Mouse (Mus musculus) hindbrain, embryonic 10.5 days (tissue): ENCODE measurements around the gene Sorcs2. TPM values are rescaled to one million over a fixed set of nuclear protein-coding genes. Genes with fewer than 3 reads are reported as not detected.

Source experiments
- DNase-seq: peaks from one replicate; pipeline ENCODE4 v3.0.0-alpha.2; 2017; ENCODE audit warnings: low spot score
- H3K27ac ChIP-seq: fragments of 300-500 bp; sonication (generic); 2 replicates; pipeline ENCODE4 v1.5.1; 2016; ENCODE audit warnings: mild to moderate bottlenecking, moderate library complexity
- H3K27me3 ChIP-seq: fragments of 300-500 bp; sonication (generic); 2 replicates; pipeline ENCODE4 v1.6.1; 2016; ENCODE audit warnings: mild to moderate bottlenecking; ENCODE audit not compliant: poor library complexity, insufficient read depth, severe bottlenecking
- H3K36me3 ChIP-seq: fragments of 300-500 bp; sonication (generic); 2 replicates; pipeline ENCODE4 v1.6.1; 2016; ENCODE audit warnings: mild to moderate bottlenecking, moderate library complexity
- H3K4me1 ChIP-seq: fragments of 300-500 bp; sonication (generic); replicated peaks from 2 replicates; pipeline ENCODE4 v1.6.1; 2016; ENCODE audit warnings: mild to moderate bottlenecking
- H3K4me3 ChIP-seq: fragments of 300-500 bp; sonication (generic); 2 replicates; pipeline ENCODE4 v1.5.1; 2016; ENCODE audit warnings: mild to moderate bottlenecking, moderate library complexity
- H3K9me3 ChIP-seq: fragments of 300-500 bp; sonication (generic); 2 replicates; pipeline ENCODE4 v1.6.1; 2016; ENCODE audit warnings: mild to moderate bottlenecking, moderate library complexity
- WGBS: fragments of 180-500 bp; shearing (Covaris S2); methylation state at CpG from one replicate; pipeline ENCODE4 v1.1.7; 2016; 5-methylcytosine and 5-hydroxymethylcytosine counted together
- polyA plus RNA-seq: library from polyadenylated mRNA; unstranded; fragments of >200 nt; fragmentation: Nextera tagmentation; extraction: Ambion mirVana; gene quantifications from 2 replicates; pipeline ENCODE4 v1.2.1, GENCODE M21; 2016

The Sorcs2 gene
- polyA plus RNA-seq, 1 experiment from 2014 or later: 10.5 TPM

- H3K36me3 ChIP-seq: peaks cover 85% of the 10 kb centered on the region
- no peak for DNase-seq
- 0 out of 2 replicates have a peak overlapping the region, but pooled peaks have one; percentile 41 for H3K27ac ChIP-seq
- no peak overlapping the region for H3K4me3 ChIP-seq
- H3K9me3 ChIP-seq: no peaks in the 10 kb centered on the region
- WGBS: 84% methylated on average over 3 of the region's 3 CpGs
- peaks cover 38% of the 10 kb centered on the region for H3K4me1 ChIP-seq
- H3K27me3 ChIP-seq: no peaks in the 10 kb centered on the region
Measured at GRCm38 (mm10) chr5:35969857-35970256, 428.1 kb downstream of the Sorcs2 start.

Other genes with a start within 250 kb of the Sorcs2 start
- gene Psapl1, start 194.1 kb downstream of the Sorcs2 start, polyA plus RNA-seq: not detected in 2 replicates
- gene Grpel1, start 66.9 kb upstream of the Sorcs2 start, polyA plus RNA-seq: 58.4 and 59.3 TPM in 2 replicates
- 1.7 and 2.1 TPM in 2 replicates for gene Tada2b, start 86.1 kb upstream of the Sorcs2 start, polyA plus RNA-seq
- 3.1 and 4.0 TPM in 2 replicates for gene Ccdc96, start 86.4 kb upstream of the Sorcs2 start, polyA plus RNA-seq
- 37.1 and 44.4 TPM in 2 replicates for gene Tbc1d14, start 195.1 kb upstream of the Sorcs2 start, polyA plus RNA-seq